Mouse (Mus musculus) 416B (cell line): ENCODE measurements around the gene Igsf21.

Experiments used
- DNase-seq: peaks from one replicate; pipeline ENCODE4 v3.0.0; 2011; ENCODE audit warnings: low read depth

Gene Igsf21

DNA sequence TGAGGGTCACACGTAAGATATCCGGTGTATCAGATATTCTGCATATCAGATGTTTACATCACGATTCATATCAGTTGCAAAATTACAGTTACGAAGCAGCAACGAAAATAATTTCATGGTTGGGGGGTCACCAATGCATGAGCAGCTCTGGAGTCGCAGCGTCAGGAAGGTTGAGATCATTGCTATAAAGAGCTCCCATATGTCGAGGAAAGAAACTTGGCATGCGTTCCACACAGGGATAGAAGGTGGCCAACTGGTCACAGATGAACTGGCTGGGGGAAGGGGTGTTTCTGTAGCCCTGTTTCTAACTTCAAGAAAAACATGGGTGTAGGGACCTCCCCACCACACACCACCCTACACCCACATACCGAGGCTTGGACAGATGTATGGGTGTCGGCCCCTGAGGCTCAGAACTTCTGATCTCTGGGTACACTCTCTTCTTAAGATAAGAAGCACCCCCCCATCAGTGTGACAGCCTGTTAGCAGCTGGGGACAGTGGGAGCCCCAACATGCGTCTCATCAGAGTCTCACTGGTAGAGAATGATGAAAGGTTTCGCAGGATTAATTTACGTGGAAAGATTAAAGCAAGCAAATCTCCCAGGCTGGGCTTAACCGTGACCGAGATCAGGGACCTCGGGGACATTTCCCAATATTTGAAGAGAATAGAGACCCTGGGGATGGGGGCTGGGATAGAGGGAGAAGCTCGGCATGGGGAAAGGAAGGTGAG is 54.1 kb downstream of the Igsf21 start:
- DNase-seq = no peak

DNA sequence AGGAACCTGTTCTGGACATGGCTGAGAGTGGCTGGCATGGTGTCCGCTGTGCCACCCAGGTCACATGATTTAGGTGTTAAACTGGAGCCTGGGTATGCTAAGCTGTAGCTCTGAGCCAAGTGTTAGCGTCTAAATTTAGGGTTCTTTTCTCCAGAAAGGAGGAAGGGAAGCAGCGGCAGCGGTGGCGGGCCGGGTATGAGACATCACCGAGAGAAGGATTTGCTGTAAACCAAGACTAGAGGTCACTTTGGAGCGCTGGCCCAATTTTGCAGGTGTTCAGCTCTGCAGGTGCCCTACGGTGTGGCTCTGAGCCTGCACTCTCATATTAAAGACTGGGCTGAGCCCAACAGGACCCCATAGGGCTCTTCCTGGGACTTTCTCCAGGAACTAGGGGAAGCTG is 57.0 kb downstream of the Igsf21 start:
- no peak for DNase-seq

DNA sequence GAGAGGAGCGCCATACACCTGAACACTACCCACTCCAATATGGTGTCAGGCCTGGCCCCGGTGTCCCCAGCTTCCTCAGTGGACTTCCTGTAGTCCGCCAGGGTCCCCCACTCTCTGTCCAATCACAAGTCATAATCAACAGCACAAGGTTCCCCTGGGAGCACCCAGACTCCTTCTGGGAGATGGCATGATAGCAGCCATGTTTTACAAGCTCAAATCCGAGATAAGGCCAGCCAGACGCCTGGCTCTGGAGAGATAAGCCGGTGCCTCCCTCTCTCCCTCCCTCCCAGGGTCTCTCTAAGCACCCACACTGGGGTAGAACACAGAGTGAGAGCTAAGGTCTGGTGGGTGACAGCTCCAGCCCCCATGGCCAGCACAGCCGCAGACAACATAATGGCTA is 58.0 kb downstream of the Igsf21 start:
- no peak for DNase-seq

DNA sequence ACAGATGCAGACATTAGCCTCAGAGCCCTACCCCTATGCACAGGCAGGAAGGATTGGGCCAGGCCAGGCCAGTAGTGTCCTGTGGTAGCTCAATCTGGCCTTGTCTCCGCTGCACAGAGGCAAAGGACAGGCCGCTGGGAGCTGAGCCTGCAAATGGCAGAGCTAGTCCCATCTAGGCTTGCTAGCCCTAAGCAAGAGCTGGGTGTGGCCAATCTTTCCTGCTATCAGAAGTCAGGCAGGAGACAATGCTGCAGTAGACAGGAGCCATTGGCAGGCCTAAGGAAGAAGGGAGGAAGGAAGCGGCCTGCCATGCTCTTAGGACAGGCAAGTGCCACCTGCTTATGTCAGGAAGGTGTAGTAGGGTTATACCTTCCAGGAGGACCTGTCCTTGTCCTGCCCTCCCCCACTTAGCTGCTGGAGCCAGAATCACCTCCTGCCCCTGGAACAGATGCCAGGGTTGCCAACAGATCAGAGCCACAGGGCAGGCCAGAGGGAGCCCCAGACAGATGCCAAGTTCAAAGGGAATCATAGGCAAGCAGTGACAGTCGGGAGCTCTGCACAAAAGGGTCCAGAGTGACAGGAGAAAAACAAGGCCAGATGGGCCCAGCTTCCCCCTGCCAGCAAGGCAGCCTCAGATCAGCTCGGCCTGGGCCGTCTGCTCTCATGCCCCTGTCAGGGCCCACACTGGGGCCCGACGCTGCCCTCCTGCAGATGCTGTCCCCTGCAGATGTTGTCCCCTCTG is 59.0 kb downstream of the Igsf21 start:
- no peak for DNase-seq

DNA sequence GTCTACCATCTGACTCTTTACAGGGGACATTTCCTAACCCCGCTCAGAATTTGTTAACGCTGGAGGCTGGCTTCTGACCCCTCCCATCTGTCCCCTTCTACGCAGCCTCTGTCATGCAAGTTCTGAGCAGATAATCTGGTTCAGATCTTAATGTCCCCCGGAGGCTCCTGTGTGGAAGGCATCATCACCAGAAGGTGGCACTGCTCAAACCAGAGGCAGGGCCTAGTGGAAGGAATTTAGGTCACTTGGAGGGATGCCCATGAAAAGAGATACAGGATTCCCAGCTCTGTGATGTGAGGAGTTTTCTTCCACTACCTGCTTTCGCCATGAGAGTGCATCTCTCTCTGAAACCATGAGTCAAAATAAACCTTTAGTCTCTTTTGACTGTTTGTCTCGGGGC is 67.0 kb downstream of the Igsf21 start:
- DNase-seq = no peak

DNA sequence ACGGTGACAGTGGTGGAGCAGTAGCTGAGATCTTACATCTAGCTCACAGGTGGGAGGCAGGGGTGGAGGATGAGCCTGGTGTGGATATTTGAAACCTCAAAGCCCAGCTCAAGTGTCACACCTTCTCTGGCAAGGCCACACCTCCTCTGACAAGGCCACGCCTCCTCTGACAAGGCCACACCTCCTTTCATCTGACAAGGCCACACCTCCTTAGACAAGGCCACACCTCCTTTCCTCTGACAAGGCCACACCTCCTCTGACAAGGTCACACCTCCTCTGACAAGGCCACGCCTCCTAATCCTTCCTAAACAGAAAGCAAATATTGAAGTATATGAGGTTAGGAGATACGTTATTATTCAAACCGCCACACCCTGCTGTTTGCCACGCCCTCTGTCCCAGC is 69.5 kb downstream of the Igsf21 start:
- no peak for DNase-seq

DNA sequence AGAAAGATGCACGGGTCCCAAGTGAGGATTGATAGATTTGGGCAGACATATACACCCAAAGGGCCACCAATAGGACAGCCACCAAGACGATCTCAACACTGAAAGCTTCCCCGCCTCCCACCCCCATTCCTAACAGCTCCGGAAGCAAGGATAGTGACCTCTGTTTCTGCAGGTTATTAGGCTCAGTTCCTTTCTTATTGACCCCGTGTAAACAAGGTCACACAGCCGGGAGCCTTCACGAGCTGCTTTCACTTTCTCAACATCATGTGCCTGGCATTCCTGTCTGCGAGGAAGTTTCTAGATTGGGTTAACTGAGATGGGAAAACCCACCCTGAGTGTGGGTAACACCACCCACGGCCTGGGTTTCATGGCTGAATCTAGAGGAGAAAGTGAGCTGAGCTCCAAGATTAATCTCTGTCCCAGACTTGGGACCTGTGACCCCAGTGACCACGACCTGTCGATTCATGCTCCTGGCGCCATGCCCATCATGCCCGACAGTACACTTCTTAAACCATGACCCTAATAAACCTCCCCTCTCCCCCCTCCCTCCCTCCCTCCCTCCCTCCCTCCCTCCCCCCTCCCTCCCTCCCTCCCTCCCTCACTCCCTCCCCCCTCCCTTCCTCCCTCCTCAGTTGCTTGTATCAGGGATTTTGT is 72.7 kb downstream of the Igsf21 start:
- no peak for DNase-seq

DNA sequence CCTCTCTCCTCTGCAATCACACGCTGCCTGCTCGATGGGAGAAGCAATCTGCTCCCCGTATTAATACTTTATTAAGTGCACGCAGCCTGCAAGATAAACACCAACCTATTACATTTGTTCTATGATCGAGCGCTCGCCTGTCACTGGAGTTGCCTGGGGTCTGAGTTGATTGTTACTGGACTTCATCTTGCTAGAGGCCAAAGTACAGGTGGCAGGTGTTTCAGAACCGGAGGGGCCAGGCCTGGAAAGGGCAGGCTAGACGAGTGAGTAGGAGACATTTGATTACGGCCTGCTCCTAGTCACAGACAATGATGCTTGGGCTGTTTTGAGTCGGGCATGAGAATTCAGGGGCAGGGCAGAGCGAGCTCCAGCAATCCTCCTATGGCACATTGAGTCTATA is 73.5 kb downstream of the Igsf21 start:
- DNase-seq = no peak

DNA sequence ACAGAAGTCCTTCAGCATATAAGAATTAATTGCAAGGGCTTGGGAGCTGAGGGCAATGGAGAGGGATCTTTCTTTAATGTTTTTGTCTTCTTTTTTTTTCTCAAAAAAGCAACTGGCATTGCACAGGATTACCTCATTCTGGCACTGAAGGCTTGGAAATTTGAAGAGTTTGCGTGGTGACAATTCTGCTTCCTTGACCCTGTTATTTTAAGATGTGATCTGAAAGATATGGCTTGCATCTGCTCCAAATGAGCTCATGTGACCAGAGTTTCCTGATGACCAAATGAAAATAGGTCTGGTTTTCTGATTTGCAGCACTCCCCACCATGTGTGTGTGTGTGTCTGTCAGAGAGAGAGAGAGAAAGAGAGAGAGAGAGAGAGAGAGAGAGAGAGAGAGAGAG is 74.7 kb downstream of the Igsf21 start:
- DNase-seq = no peak

DNA sequence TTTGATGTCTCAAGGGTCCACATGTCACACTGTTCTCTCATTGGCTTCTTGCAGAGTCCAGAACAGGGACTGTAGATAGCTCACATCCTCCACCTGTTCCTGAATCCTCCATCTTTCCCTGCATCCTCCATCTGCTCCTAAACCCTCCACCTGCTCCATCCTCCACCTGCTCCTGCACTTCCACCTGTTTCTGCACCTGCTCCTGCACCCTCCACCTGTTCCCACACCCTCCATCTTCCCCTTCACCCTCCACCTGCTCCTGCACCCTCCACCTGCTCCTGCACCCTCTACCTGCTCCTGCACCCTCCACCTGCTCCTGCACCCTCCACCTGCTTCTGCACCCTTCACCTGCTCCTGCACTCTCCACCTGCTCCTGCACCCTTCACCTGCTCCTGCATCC is 75.4 kb downstream of the Igsf21 start:
- no peak for DNase-seq

DNA sequence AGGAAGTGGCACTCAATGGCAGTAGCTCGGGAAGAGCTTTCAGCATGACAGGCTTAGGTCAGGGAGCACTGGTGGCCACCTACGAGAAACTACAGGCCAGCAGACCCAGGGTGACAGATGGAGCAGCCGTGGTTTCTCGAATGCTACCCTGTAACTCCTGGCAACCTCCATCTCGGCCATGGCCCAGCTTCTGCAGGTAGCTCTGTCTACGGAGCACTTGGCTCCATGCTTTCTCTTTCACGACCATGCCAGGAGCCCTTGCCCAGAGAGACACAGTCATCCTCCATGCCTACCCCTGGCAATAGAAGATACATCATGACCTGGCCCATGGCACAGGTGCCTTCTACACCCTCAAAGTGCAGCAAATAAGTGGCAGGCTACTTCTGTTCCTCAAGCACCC is 80.7 kb downstream of the Igsf21 start:
- DNase-seq = no peak

DNA sequence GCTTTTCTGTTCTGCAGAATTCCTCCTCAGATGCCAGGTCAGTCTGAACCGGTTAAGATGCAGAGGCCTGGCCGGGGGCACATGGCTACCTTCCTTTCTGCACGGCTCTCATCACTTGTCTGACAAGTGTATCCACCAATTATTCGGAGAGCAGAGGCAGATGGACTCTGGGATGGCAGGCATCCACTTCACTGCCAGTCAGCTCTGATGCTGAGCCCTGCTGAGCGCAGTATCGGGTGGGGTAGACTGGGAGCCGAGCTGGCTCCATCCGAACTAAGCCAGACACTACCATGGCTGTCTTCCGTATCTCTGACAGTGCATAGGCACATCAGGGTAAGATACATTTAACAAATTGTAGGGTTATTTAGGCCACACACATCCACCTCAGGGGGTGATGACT is 81.9 kb downstream of the Igsf21 start:
- no peak for DNase-seq

DNA sequence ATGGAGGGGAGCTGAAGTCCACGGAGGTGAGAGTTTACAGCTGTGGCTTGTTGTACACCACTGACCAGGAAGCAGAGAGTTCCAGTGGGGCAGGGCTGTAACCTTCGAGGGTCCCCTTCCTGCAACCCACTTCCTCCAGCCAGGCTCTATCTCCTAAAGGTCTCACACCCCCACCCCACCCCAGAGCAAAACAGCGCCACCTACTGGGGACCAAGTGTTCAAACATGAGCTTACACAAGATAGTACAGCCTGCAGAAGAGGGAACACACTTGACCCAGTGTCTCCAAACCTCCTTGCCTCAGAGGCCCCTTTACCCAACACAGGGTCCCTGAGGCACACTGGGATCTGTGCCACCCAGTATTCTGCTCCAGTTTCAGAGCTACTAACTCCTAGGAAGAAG is 87.0 kb downstream of the Igsf21 start:
- DNase-seq = no peak

DNA sequence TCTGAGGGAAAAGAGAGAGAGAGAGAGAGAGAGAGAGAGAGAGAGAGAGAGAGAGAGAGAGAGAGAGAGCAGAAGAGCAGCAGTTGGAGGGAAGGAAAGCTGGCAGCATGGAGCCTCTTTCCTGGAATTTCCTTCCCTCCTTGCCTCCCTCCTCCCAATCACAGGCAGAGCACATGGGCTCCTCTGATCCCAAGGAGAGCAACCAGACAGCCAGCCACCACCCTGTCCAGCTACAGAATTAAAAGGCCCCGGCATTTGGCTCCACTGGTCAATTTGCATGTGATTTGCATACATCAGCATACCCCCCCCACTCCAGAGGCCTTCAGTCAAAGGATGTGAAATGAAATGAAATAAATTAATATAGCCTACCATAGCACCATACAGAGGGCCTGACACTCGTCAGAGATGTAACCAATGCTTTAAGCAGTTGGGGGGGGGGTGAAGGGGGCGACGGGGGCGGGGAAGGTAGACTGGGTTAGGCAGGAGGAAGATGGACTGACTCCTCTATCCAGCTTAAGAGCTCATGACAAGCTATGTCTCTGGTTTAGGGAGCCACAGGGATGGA is 91.6 kb downstream of the Igsf21 start:
- no peak for DNase-seq

DNA sequence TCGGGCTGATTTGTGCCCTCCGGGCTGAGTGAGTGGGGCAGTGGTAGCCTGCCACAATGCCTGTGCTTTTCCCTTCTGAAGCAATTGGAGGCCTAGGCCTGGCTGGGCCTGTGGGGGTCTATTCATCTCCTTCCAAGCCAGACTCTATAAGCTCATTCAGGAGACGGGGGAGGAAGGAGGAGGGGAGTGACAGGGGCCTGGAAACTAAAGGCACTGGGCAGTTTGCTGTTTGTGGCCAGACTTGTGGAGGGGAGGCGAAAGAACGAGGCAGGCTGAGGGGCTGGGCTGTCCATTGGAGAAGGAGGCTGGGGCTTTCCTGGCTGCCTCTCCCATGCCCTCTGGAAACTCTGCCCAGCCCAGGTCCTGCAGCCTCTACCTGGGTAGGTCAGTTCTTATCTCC is 92.1 kb downstream of the Igsf21 start:
- no peak for DNase-seq

DNA sequence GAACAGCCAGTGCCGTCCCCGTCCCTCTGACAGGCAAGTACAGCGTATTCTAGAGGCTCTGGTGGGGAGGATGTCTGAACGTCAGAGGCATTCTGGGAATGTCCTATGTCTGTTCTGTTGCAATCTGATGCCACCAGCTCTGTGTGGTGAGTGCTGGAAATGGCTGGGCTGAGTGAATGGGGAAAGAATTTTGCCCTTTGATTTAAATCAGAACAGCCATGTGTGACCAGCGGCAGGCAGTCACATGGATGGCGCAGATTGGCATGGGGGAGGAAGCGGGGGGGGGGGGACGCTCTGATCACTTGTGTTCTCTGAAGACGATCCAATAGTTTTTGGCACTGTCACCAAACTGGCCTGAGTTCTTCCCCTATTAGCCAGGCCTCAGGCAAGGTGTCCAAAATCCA is 92.9 kb downstream of the Igsf21 start:
- no peak for DNase-seq

DNA sequence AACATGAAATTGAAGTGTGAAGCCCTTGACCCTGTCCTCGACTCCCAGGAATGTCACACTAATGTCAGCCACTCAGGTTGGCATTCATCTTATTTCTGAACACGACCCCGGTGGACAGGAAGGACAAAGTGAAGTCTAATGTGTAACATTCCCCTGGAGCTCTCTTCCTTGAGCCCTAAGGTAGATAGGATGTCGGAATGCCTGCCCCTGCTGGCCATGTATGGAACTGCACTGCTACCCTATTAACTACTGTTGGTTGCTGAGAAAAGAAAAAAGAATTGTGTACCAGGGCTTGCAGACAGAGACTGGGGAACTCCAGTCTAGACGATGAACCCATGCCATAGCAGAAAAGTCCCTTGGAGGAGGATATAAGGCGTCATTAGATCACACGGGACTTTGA is 93.5 kb downstream of the Igsf21 start:
- DNase-seq = no peak

DNA sequence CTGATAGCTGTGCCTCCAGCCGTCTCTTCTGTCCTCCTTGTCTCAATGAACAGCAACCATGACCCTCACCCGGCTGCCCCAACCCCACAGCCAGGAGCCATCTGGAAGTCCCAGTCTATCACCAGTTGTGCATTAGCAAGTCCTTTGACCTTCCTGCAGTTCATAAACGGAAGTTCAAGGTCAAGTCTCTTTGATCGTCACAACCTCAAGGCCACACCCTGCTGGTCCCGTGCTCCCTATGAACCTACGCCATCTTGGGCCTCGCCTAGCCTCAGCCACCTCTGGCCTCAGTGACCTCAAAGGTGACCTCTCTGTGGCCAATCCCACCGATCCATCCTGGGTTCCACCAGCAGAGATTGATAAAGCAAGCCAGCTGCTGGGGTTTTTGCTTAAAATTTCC is 96.9 kb downstream of the Igsf21 start:
- DNase-seq = no peak

DNA sequence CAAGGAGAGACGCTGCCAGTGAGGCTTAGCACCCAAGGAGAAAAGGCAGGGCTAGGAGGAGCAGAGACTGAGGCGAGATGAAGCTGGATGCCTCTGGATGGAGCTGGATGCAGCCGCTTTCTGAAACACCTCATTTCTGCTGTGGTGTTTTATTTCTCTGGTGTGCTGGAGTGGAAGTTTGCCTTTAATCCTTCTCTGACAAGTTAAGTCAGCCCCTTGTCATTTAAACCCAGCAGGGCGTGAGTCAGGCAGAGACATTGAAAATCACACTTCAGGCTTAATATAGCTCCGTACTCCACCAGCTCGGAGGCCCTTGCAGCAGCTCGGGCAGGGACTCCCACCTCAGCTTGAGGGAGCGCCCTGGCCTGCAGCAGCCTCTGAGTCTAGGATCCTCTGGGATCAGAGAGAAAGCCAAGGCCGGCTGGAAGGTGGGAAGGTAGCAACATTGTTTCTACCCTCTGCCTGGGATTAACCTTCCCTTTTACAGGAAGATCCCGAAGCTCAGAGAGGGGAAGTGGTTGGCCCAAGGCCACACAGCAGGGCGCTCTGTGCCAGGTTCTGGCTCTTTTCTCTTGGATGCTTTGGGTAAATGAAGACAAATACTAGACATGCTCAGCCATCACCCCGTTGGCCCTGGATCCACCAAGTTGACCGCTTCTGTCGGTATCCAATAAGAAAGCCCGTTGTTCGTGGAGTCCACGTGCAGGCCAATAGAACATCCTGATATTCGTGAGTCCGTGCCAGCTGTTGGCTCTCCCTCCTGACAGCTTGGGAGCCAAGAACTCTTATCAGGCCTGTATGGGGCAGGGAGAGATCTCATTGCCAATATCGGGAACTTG is 98.5 kb downstream of the Igsf21 start:
- no peak for DNase-seq

DNA sequence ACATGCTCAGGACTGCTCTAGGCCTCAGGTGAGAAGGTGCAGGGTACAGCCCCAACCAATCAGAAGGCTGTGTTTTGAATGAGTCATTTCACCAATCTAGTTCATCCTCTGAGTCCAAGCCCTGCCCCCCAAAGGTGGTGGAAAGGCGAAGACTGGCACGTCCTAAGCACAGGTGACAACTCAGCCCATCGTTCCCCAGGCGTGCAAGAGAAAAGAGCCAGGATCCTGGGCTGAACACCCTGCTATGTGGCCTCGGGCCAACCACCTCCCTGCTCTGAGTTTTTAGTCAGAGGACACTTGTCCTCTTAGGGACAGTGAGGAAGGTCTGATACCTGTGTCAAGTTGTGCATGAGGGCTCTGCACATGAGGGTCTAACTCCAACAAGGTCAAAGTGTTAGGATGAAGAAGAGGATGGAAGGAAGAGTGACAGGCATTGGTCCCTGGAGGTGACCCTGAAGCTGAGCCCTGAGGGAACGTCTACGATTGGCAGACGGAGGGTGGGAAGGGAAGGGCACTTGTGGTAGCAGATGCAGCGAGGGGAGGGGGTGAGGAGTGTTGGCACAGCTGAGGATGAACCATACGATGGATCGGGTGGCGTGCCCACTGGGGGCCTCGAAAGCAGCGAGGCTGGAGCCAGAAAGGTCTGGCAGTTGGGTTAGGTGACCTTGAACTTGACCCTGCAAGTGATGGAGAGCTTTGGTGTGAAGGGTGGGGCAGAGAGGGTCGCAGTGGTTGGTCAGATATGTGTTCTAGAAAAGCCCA is 99.3 kb downstream of the Igsf21 start:
- DNase-seq = no peak

DNA sequence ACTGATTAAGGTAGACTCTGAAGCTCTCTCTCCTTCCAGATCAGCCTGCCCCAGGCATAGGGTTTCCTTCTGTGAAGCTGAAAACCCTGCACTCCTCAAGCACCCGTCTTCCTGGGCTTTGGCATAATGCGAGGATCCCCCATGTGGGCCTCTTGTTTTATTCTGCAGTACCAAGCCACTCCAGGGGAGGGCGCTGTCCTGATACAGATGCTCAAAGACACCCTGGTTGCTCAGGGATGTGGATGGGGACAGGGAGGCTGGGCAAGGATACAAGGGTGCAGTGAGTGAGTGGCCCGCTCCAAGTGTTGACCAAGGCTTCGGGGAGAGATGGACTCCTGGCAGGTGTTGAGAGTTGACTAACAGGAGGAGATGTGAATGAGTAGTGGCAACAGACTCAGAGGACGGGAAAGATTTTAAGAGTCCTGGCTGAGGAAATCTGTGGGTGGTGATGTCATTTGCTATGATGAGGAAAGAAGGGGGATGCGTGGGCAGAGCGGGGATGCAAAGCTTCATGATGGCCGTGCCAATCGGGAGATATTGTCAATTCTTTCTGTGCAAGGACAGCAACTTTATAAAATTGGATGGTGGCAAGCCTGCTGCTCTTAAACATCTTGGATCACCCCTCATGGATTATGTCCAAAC is 102.6 kb downstream of the Igsf21 start:
- no peak for DNase-seq
